Mouse (Mus musculus): ENCODE data around the gene Bnip2.

Bnip2 gene

GRCm38 (mm10) chr9:69989303-69990121 lies at the start of gene Bnip2:
TSS of gene Bnip2 (plus strand) at chr9:69989466.
- peak; percentile 96 for DNase-seq (ENCODE audit: low spot score)

GRCm38 (mm10) chr9:69940839-69941490 lies 48.3 kb upstream of the Bnip2 start:
- DNase-seq (ENCODE audit: low spot score) = no peak

- DNase-seq (ENCODE audit: low spot score) = no peak
These were observed 47.7 kb upstream of the Bnip2 start for GRCm38 (mm10) chr9:69941556-69941955.

GRCm38 (mm10) chr9:69948964-69949363 lies 40.3 kb upstream of the Bnip2 start:
- peak; percentile 41 for DNase-seq (ENCODE audit: low spot score)

- DNase-seq (ENCODE audit: low spot score) = no peak
These were observed 39.6 kb upstream of the Bnip2 start for GRCm38 (mm10) chr9:69949641-69950040.

- DNase-seq (ENCODE audit: low spot score) = no peak
These were observed 28.3 kb upstream of the Bnip2 start for GRCm38 (mm10) chr9:69961007-69961406.

GRCm38 (mm10) chr9:69964370-69964769 lies 24.9 kb upstream of the Bnip2 start:
- no peak for DNase-seq (ENCODE audit: low spot score)

- DNase-seq (ENCODE audit: low spot score) = no peak
These were observed 3.7 kb upstream of the Bnip2 start for GRCm38 (mm10) chr9:69985526-69985925.

GRCm38 (mm10) chr9:69986063-69986462 lies 3.2 kb upstream of the Bnip2 start:
- DNase-seq (ENCODE audit: low spot score) = no peak

- DNase-seq (ENCODE audit: low spot score) = no peak
These were observed 2.7 kb upstream of the Bnip2 start for GRCm38 (mm10) chr9:69986571-69986970.

- peak; percentile 64 for DNase-seq (ENCODE audit: low spot score)
These were observed 1.7 kb upstream of the Bnip2 start for GRCm38 (mm10) chr9:69987579-69987978.

GRCm38 (mm10) chr9:69988706-69989302 lies 462 bp upstream of the Bnip2 start:
- DNase-seq (ENCODE audit: low spot score) = no peak

- DNase-seq (ENCODE audit: low spot score) = no peak
These were observed 1.1 kb downstream of the Bnip2 start for GRCm38 (mm10) chr9:69990346-69990745.

- no peak for DNase-seq (ENCODE audit: low spot score)
These were observed 3.6 kb downstream of the Bnip2 start for GRCm38 (mm10) chr9:69992841-69993277.

- no peak for DNase-seq (ENCODE audit: low spot score)
These were observed 4.2 kb downstream of the Bnip2 start for GRCm38 (mm10) chr9:69993479-69993878.

GRCm38 (mm10) chr9:69994547-69994946 lies 5.3 kb downstream of the Bnip2 start:
- DNase-seq (ENCODE audit: low spot score) = no peak

- no peak for DNase-seq (ENCODE audit: low spot score)
These were observed 10.1 kb downstream of the Bnip2 start for GRCm38 (mm10) chr9:69999318-69999717.

GRCm38 (mm10) chr9:70003516-70003915 lies 14.2 kb downstream of the Bnip2 start:
- no peak for DNase-seq (ENCODE audit: low spot score)

GRCm38 (mm10) chr9:70006984-70007383 lies 17.7 kb downstream of the Bnip2 start:
- no peak for DNase-seq (ENCODE audit: low spot score)

- DNase-seq (ENCODE audit: low spot score) = no peak
These were observed 18.4 kb downstream of the Bnip2 start for GRCm38 (mm10) chr9:70007506-70008248.

- no peak for DNase-seq (ENCODE audit: low spot score)
These were observed 20.6 kb downstream of the Bnip2 start for GRCm38 (mm10) chr9:70009754-70010304.
